Comparison of ENCODE assay signal across 12 mouse cellular contexts in genomic region chr5:64324920-64325319, GRCm38 (mm10).
DNase-seq lines count a peak whose midpoint lies in the region; ATAC-seq and TF ChIP-seq lines count a peak whose summit lies in the region.
"Had no signal": no experiment of that assay in that cellular context is flagged by ENCODE, and none has a peak within 500 bp of the region (broad histone marks: within the 10 kb centered on the region; RNA-seq: fewer than 3 reads in every experiment).

No protein-coding gene starts in this region.

- H3K9ac ChIP-seq in hindbrain, embryonic 12.5 days: 0 out of 2 replicates have a peak overlapping the region, but pooled peaks have one; percentile 8
- no peak overlapping the region for H3K9ac ChIP-seq in midbrain, postnatal 0 days (replicated peaks; ENCODE audit: low read length, poor library complexity, severe bottlenecking)
- H3K9ac ChIP-seq: stomach, embryonic 15.5 days had no signal

- H3K4me3 ChIP-seq in layer of hippocampus, adult 2 months: no peak overlapping the region
- no peak overlapping the region for H3K4me3 ChIP-seq in hindbrain, embryonic 12.5 days
- no peak overlapping the region for H3K4me3 ChIP-seq in midbrain, postnatal 0 days (ENCODE audit: low read depth, low read length)
- H3K4me3 ChIP-seq: megakaryocyte, embryonic 14.5 days; stomach, embryonic 15.5 days had no signal

- no peaks in the 10 kb centered on the region for H3K27me3 ChIP-seq in hindbrain, embryonic 12.5 days
- H3K27me3 ChIP-seq in midbrain, postnatal 0 days (ENCODE audit: insufficient read depth, low read length): no peaks in the 10 kb centered on the region
- H3K27me3 ChIP-seq: megakaryocyte, embryonic 14.5 days; stomach, embryonic 15.5 days had no signal

- DNase-seq in cerebellum, adult 18-20 months: no peak
- no peak for DNase-seq in layer of hippocampus, adult 2 months (ENCODE audit: low spot score in 2 of 2)
- no peak for DNase-seq in layer of hippocampus, postnatal 36 days
- peak; percentile 49 for DNase-seq in midbrain, postnatal 0 days (ENCODE audit: low spot score)
- DNase-seq in right cerebral cortex, postnatal 36 days (ENCODE audit: low spot score in 2 of 2): no peak
- no peak for DNase-seq in heart, adult 18-20 months
- DNase-seq: cerebellum, postnatal 36 days; right cerebral cortex, postnatal 14 days had no signal

- no peak for TF ChIP-seq CTCF in layer of hippocampus, adult 2 months (conservative IDR thresholded peaks at IDR 0.05)
- no peak for TF ChIP-seq CTCF in midbrain, postnatal 0 days (IDR thresholded peaks at IDR 0.05)

- 0 out of 2 replicates have a peak, but pooled peaks have one; percentile 21 for ATAC-seq in cerebellum, adult (ENCODE audit: insufficient number of reproducible peaks, low FRiP score, low TSS enrichment)
- ATAC-seq in hindbrain, embryonic 12.5 days (ENCODE audit: low FRiP score): 0 out of 2 replicates have a peak, but pooled peaks have one; percentile 19
- ATAC-seq in midbrain, postnatal 0 days (ENCODE audit: low FRiP score): peak; percentile 56

- 0 out of 2 replicates have a peak, but pooled peaks cover 10% of the 10 kb centered on the region for H3K36me3 ChIP-seq in hindbrain, embryonic 12.5 days
- no peaks in the 10 kb centered on the region for H3K36me3 ChIP-seq in midbrain, postnatal 0 days (ENCODE audit: insufficient read depth, low read length)

- H3K4me2 ChIP-seq in hindbrain, embryonic 12.5 days (replicated peaks): no peak overlapping the region
- H3K4me2 ChIP-seq in midbrain, postnatal 0 days (ENCODE audit: low read depth, low read length, poor library complexity, severe bottlenecking): no peak overlapping the region
- H3K4me2 ChIP-seq: stomach, embryonic 15.5 days had no signal

- H3K9me3 ChIP-seq in hindbrain, embryonic 12.5 days (replicated peaks): no peaks in the 10 kb centered on the region
- H3K9me3 ChIP-seq in midbrain, postnatal 0 days (ENCODE audit: low read length): no peaks in the 10 kb centered on the region
- H3K9me3 ChIP-seq: megakaryocyte, embryonic 14.5 days; stomach, embryonic 15.5 days had no signal

- 65% methylated on average over 8 of the region's 8 CpGs for WGBS in hindbrain, embryonic 12.5 days
- 48% methylated on average over 8 of the region's 8 CpGs for WGBS in midbrain, postnatal 0 days

- peak overlapping the region; percentile 87 for H3K27ac ChIP-seq in layer of hippocampus, adult 2 months
- peak overlapping the region; percentile 36 for H3K27ac ChIP-seq in hindbrain, embryonic 12.5 days
- peak overlapping the region; percentile 47 for H3K27ac ChIP-seq in midbrain, postnatal 0 days (ENCODE audit: low read depth, low read length)
- H3K27ac ChIP-seq: stomach, embryonic 15.5 days had no signal

- peaks cover 26% of the 10 kb centered on the region for H3K4me1 ChIP-seq in hindbrain, embryonic 12.5 days
- no peaks in the 10 kb centered on the region for H3K4me1 ChIP-seq in midbrain, postnatal 0 days (ENCODE audit: insufficient read depth, low read length)

Comparison
In these comparisons a context has a peak if more than half of its experiments do, and no peak if none do; other contexts are left out.
1. H3K27ac ChIP-seq: peak in every context shown above with its lines; median percentile 87 in layer of hippocampus, adult 2 months; 47 in midbrain, postnatal 0 days; 36 in hindbrain, embryonic 12.5 days.